Mouse (Mus musculus) lung, embryonic 16.5 days (tissue): ENCODE measurements at regions not wholly inside any gene's neighbourhood (a gene's known extent, or its start where the extent isn't known, plus 50 kb on each side); places are given as distances from the start of the nearest gene placed in this dataset.

ENCODE experiments used
- ATAC-seq: fragments of 200-750 bp; cut with Nextera tagmentation; 2 replicates; pipeline ENCODE4 v1.8.0; 2017; ENCODE audit warnings: low read depth, mild to moderate bottlenecking, moderate library complexity
- H3K27ac ChIP-seq: fragments of 300-500 bp; sonication (generic); 2 replicates; pipeline ENCODE4 v1.5.1; 2014; ENCODE audit warnings: mild to moderate bottlenecking, control low read depth, low read length
- H3K27me3 ChIP-seq: fragments of 300-500 bp; sonication (generic); 2 replicates; pipeline ENCODE4 v1.6.1; 2014; ENCODE audit warnings: low read depth, low read length, mixed read lengths; ENCODE audit not compliant: control insufficient read depth, insufficient read depth
- H3K36me3 ChIP-seq: fragments of 300-500 bp; sonication (generic); 2 replicates; pipeline ENCODE4 v1.6.1; 2014; ENCODE audit warnings: low read length; ENCODE audit not compliant: control insufficient read depth, insufficient read depth
- H3K4me1 ChIP-seq: fragments of 300-500 bp; sonication (generic); replicated peaks from 2 replicates; pipeline ENCODE4 v1.6.1; 2014; ENCODE audit warnings: low read length, mixed read lengths; ENCODE audit not compliant: control insufficient read depth, insufficient read depth
- H3K4me2 ChIP-seq: fragments of 300-500 bp; sonication (generic); 2 replicates; pipeline ENCODE4 v1.6.1; 2014; ENCODE audit warnings: low read depth, low read length, control low read depth
- H3K4me3 ChIP-seq: fragments of 300-500 bp; sonication (generic); 2 replicates; pipeline ENCODE4 v1.5.1; 2014; ENCODE audit warnings: mild to moderate bottlenecking, low read length, control low read depth
- H3K9ac ChIP-seq: fragments of 300-500 bp; sonication (generic); 2 replicates; pipeline ENCODE4 v1.6.1; 2014; ENCODE audit warnings: low read length, control low read depth
- H3K9me3 ChIP-seq: fragments of 300-500 bp; sonication (generic); 2 replicates; pipeline ENCODE4 v1.6.1; 2016; ENCODE audit warnings: low read length; ENCODE audit not compliant: control insufficient read depth
- WGBS: fragments of 180-500 bp; shearing (Covaris S2); extraction: QIAGEN DNeasy Blood & Tissue Kit; methylation state at CpG from one replicate; pipeline ENCODE4 v1.1.7; 2014; 5-methylcytosine and 5-hydroxymethylcytosine counted together

GRCm38 (mm10) chr1:61310063-61310760 lies 328.4 kb upstream of the Pard3b start:
- Histone ChIP-seq H3K9me3 (no peaks in the 10 kb centered on the region), H3K36me3 (no peaks in the 10 kb centered on the region), H3K27me3 (no peaks in the 10 kb centered on the region), H3K4me1 (no peaks in the 10 kb centered on the region), H3K4me2 (no peak overlapping the region), H3K4me3 (no peak overlapping the region), H3K27ac (no peak overlapping the region), H3K9ac (no peak overlapping the region)
- WGBS = 85% methylated on average over 3 of the region's 3 CpGs
- ATAC-seq = no peak

GRCm38 (mm10) chr1:61310761-61311090 lies 327.9 kb upstream of the Pard3b start:
- H3K9me3 ChIP-seq = no peaks in the 10 kb centered on the region
- H3K4me3 ChIP-seq = no peak overlapping the region
- no peaks in the 10 kb centered on the region for H3K4me1 ChIP-seq
- H3K27ac ChIP-seq = no peak overlapping the region
- no peak for ATAC-seq
- H3K27me3 ChIP-seq = no peaks in the 10 kb centered on the region
- H3K36me3 ChIP-seq = no peaks in the 10 kb centered on the region
- WGBS = 59% methylated on average over 2 of the region's 2 CpGs
- H3K4me2 ChIP-seq = no peak overlapping the region
- no peak overlapping the region for H3K9ac ChIP-seq

GRCm38 (mm10) chr1:61313196-61313595 lies 325.4 kb upstream of the Pard3b start:
- Histone ChIP-seq H3K9me3 (no peaks in the 10 kb centered on the region), H3K9ac (no peak overlapping the region), H3K36me3 (no peaks in the 10 kb centered on the region), H3K27me3 (no peaks in the 10 kb centered on the region), H3K4me3 (no peak overlapping the region), H3K27ac (no peak overlapping the region), H3K4me1 (no peaks in the 10 kb centered on the region), H3K4me2 (no peak overlapping the region)
- 78% methylated on average over 4 of the region's 4 CpGs for WGBS
- ATAC-seq = no peak

- Histone ChIP-seq H3K4me3 (no peak overlapping the region), H3K27me3 (no peaks in the 10 kb centered on the region), H3K36me3 (no peaks in the 10 kb centered on the region), H3K9ac (no peak overlapping the region), H3K27ac (no peak overlapping the region), H3K9me3 (no peaks in the 10 kb centered on the region), H3K4me2 (no peak overlapping the region), H3K4me1 (no peaks in the 10 kb centered on the region)
- ATAC-seq = no peak
- WGBS = 89% methylated on average over 4 of the region's 4 CpGs
Measured at GRCm38 (mm10) chr1:61316261-61316660, 322.4 kb upstream of the Pard3b start.

- no peaks in the 10 kb centered on the region for H3K27me3 ChIP-seq
- H3K36me3 ChIP-seq = no peaks in the 10 kb centered on the region
Measured at GRCm38 (mm10) chr1:61316736-61317135, 321.9 kb upstream of the Pard3b start.

GRCm38 (mm10) chr1:61318042-61318441 lies 320.6 kb upstream of the Pard3b start:
- Histone ChIP-seq H3K27me3 (no peaks in the 10 kb centered on the region), H3K36me3 (no peaks in the 10 kb centered on the region), H3K9me3 (no peaks in the 10 kb centered on the region), H3K4me1 (no peaks in the 10 kb centered on the region), H3K4me2 (no peak overlapping the region), H3K4me3 (no peak overlapping the region), H3K27ac (no peak overlapping the region), H3K9ac (no peak overlapping the region)
- ATAC-seq = no peak
- WGBS = 84% methylated on average over 1 of the region's 1 CpGs

More at GRCm38 (mm10) chr1:61316736-61317135, 321.9 kb upstream of the Pard3b start:
- Histone ChIP-seq H3K4me2 (no peak overlapping the region), H3K9ac (no peak overlapping the region), H3K4me3 (no peak overlapping the region), H3K27ac (no peak overlapping the region), H3K4me1 (no peaks in the 10 kb centered on the region), H3K9me3 (no peaks in the 10 kb centered on the region)
- no peak for ATAC-seq
- WGBS = 64% methylated on average over 2 of the region's 2 CpGs

GRCm38 (mm10) chr1:61321513-61322145 lies 317.0 kb upstream of the Pard3b start:
- no peak for ATAC-seq
- Histone ChIP-seq H3K9me3 (no peaks in the 10 kb centered on the region), H3K36me3 (no peaks in the 10 kb centered on the region), H3K4me3 (no peak overlapping the region), H3K4me1 (no peaks in the 10 kb centered on the region), H3K27ac (no peak overlapping the region), H3K9ac (no peak overlapping the region), H3K4me2 (no peak overlapping the region), H3K27me3 (no peaks in the 10 kb centered on the region)
- WGBS = 58% methylated on average over 6 of the region's 6 CpGs

GRCm38 (mm10) chr1:61331456-61331855 lies 307.2 kb upstream of the Pard3b start:
- Histone ChIP-seq H3K27me3 (no peaks in the 10 kb centered on the region), H3K4me2 (no peak overlapping the region), H3K4me1 (no peaks in the 10 kb centered on the region), H3K9me3 (no peaks in the 10 kb centered on the region), H3K36me3 (no peaks in the 10 kb centered on the region), H3K9ac (no peak overlapping the region), H3K4me3 (no peak overlapping the region), H3K27ac (no peak overlapping the region)
- no peak for ATAC-seq
- 79% methylated on average over 2 of the region's 2 CpGs for WGBS

- H3K4me2 ChIP-seq = no peak overlapping the region
- H3K27ac ChIP-seq = no peak overlapping the region
- no peak overlapping the region for H3K4me3 ChIP-seq
- ATAC-seq = no peak
- no peaks in the 10 kb centered on the region for H3K36me3 ChIP-seq
- 47% methylated on average over 3 of the region's 3 CpGs for WGBS
- H3K27me3 ChIP-seq = no peaks in the 10 kb centered on the region
- no peaks in the 10 kb centered on the region for H3K9me3 ChIP-seq
- H3K4me1 ChIP-seq = no peaks in the 10 kb centered on the region
- no peak overlapping the region for H3K9ac ChIP-seq
Measured at GRCm38 (mm10) chr1:61331906-61332305, 306.7 kb upstream of the Pard3b start.
